In genomic region chr17:3448725-3449124, GRCm38 (mm10) we compare ENCODE assay signal across 8 mouse cellular contexts.
A peak's percentile ranks its signal among the peaks of the same experiment; 100 is the strongest.
DNase-seq lines count a peak whose midpoint lies in the region; ATAC-seq and TF ChIP-seq lines count a peak whose summit lies in the region.

No protein-coding gene starts in this region.

- H3K4me2 ChIP-seq in forebrain, embryonic 13.5 days: no peak overlapping the region
- no peak overlapping the region for H3K4me2 ChIP-seq in liver, embryonic 14.5 days (ENCODE audit: low read depth)

- no peak overlapping the region for H3K4me3 ChIP-seq in forebrain, embryonic 13.5 days
- H3K4me3 ChIP-seq in liver, embryonic 14.5 days (ENCODE audit: insufficient read depth in 1 of 2, low read depth in 2 of 2, low read length in 2 of 2): no peak overlapping the region

- peak; percentile 64 for DNase-seq in urinary bladder, postnatal 25 days (ENCODE audit: low spot score)
- DNase-seq in urinary bladder, postnatal 4 days (ENCODE audit: low spot score in 2 of 2): no peak
- peak; percentile 37 for DNase-seq in brain, embryonic 18.5 days (ENCODE audit: low read depth, low spot score)
- DNase-seq in kidney, adult 9 months: peak; percentile 65
- DNase-seq in liver, embryonic 14.5 days (ENCODE audit: low read depth in 3 of 3, low spot score in 3 of 3): peak in 2 of 3 experiments; percentile 16 to 41
- DNase-seq in retina, embryonic 14.5 days (ENCODE audit: low spot score): peak; percentile 81
- DNase-seq in Muller cell, postnatal 12 days (ENCODE audit: inconsistent ontology term): no peak

- no peaks in the 10 kb centered on the region for H3K9me3 ChIP-seq in forebrain, embryonic 13.5 days (replicated peaks)
- H3K9me3 ChIP-seq in liver, embryonic 14.5 days (ENCODE audit: control insufficient read depth, low read length): no peaks in the 10 kb centered on the region

- 0 out of 2 replicates have a peak, but pooled peaks cover 6% of the 10 kb centered on the region for H3K36me3 ChIP-seq in forebrain, embryonic 13.5 days (ENCODE audit: poor library complexity, severe bottlenecking)
- H3K36me3 ChIP-seq in liver, embryonic 14.5 days (replicated peaks; ENCODE audit: control insufficient read depth, insufficient read depth, low read depth): no peaks in the 10 kb centered on the region

- peak; percentile 79 for TF ChIP-seq CTCF in liver, embryonic 14.5 days (IDR thresholded peaks at IDR 0.05; ENCODE audit: low read depth)

- H3K9ac ChIP-seq in forebrain, embryonic 13.5 days: no peak overlapping the region
- no peak overlapping the region for H3K9ac ChIP-seq in liver, embryonic 14.5 days (replicated peaks)

- peaks cover 12% of the 10 kb centered on the region; the same call in 1 of the 2 replicates for H3K27me3 ChIP-seq in forebrain, embryonic 13.5 days
- H3K27me3 ChIP-seq in liver, embryonic 14.5 days (ENCODE audit: control insufficient read depth, insufficient read depth, low read length): no peaks in the 10 kb centered on the region

- no peak for TF ChIP-seq EP300 in liver, embryonic 14.5 days (IDR thresholded peaks at IDR 0.05; ENCODE audit: low read depth)

- 29% methylated on average over 3 of the region's 3 CpGs for WGBS in forebrain, embryonic 13.5 days
- 18% methylated on average over 3 of the region's 3 CpGs for WGBS in liver, embryonic 14.5 days (ENCODE audit: insufficient replicate concordance)

- no peak overlapping the region for H3K27ac ChIP-seq in forebrain, embryonic 13.5 days
- no peak overlapping the region for H3K27ac ChIP-seq in liver, embryonic 14.5 days

- peaks cover 2% of the 10 kb centered on the region for H3K4me1 ChIP-seq in forebrain, embryonic 13.5 days
- no peaks in the 10 kb centered on the region for H3K4me1 ChIP-seq in liver, embryonic 14.5 days (replicated peaks; ENCODE audit: control insufficient read depth in 2 of 2, insufficient read depth in 2 of 2, low read length in 1 of 2)

- ATAC-seq in forebrain, embryonic 13.5 days: peak; percentile 71
- no peak for ATAC-seq in liver, embryonic 14.5 days (ENCODE audit: insufficient read depth)

Comparison
In these comparisons a context has a peak if more than half of its experiments do, and no peak if none do; other contexts are left out.
1. DNase-seq: peak in urinary bladder, postnatal 25 days (single experiment), brain, embryonic 18.5 days (single experiment), kidney, adult 9 months (single experiment), liver, embryonic 14.5 days (2 of 3) and retina, embryonic 14.5 days (single experiment); none in urinary bladder, postnatal 4 days (0 of 2) and Muller cell, postnatal 12 days (single experiment).